Mouse (Mus musculus): ENCODE measurements at regions not wholly inside any gene's neighbourhood (a gene's known extent, or its start where the extent isn't known, plus 50 kb on each side); places are given as distances from the start of the nearest gene placed in this dataset.
"Not testable (repeated sequence)": the region's sequence is repeated elsewhere in the genome, so short reads cannot be mapped to it uniquely, and the experiment has no call there.

- not testable (repeated sequence) for DNase-seq; H3K4me1 ChIP-seq (ENCODE audit: control insufficient read depth, insufficient read depth, low read length); H3K4me3 ChIP-seq (replicated peaks; ENCODE audit: extremely low read depth, low read depth, low read length)
Measured at GRCm38 (mm10) chr13:3035291-3035690, 502.6 kb upstream of the Gdi2 start.

GRCm38 (mm10) chr13:3037010-3037409 lies 500.9 kb upstream of the Gdi2 start:
- H3K4me1 ChIP-seq (ENCODE audit: control insufficient read depth, insufficient read depth, low read length); H3K4me3 ChIP-seq (replicated peaks; ENCODE audit: extremely low read depth, low read depth, low read length): not testable (repeated sequence)
- 21% methylated on average over 1 of the region's 1 CpGs for WGBS
- peak; percentile 5 for DNase-seq

- not testable (repeated sequence) for DNase-seq; H3K4me1 ChIP-seq (ENCODE audit: control insufficient read depth, insufficient read depth, low read length); H3K4me3 ChIP-seq (replicated peaks; ENCODE audit: extremely low read depth, low read depth, low read length)
- WGBS: 73% methylated on average over 9 of the region's 9 CpGs
Measured at GRCm38 (mm10) chr13:3046381-3047105, 491.3 kb upstream of the Gdi2 start.

GRCm38 (mm10) chr13:3083480-3083879 lies 454.4 kb upstream of the Gdi2 start:
- not testable (repeated sequence) for DNase-seq; H3K4me3 ChIP-seq (replicated peaks; ENCODE audit: extremely low read depth, low read depth, low read length); H3K4me1 ChIP-seq (ENCODE audit: control insufficient read depth, insufficient read depth, low read length)
- 61% methylated on average over 3 of the region's 3 CpGs for WGBS

- H3K4me1 ChIP-seq (ENCODE audit: control insufficient read depth, insufficient read depth, low read length); DNase-seq; H3K4me3 ChIP-seq (replicated peaks; ENCODE audit: extremely low read depth, low read depth, low read length): not testable (repeated sequence)
- 84% methylated on average over 7 of the region's 7 CpGs for WGBS
Measured at GRCm38 (mm10) chr13:3089971-3090370, 447.9 kb upstream of the Gdi2 start.

- H3K4me1 ChIP-seq (ENCODE audit: control insufficient read depth, insufficient read depth, low read length); H3K4me3 ChIP-seq (replicated peaks; ENCODE audit: extremely low read depth, low read depth, low read length); DNase-seq: not testable (repeated sequence)
- WGBS: 26% methylated on average over 2 of the region's 2 CpGs
Measured at GRCm38 (mm10) chr13:3106543-3106942, 431.3 kb upstream of the Gdi2 start.

GRCm38 (mm10) chr13:3128150-3128549 lies 409.7 kb upstream of the Gdi2 start:
- not testable (repeated sequence) for DNase-seq

GRCm38 (mm10) chr13:3137281-3137680 lies 400.6 kb upstream of the Gdi2 start:
- 60% methylated on average over 2 of the region's 2 CpGs for WGBS
- not testable (repeated sequence) for H3K4me1 ChIP-seq (ENCODE audit: control insufficient read depth, insufficient read depth, low read length); DNase-seq; H3K4me3 ChIP-seq (replicated peaks; ENCODE audit: extremely low read depth, low read depth, low read length)

More at GRCm38 (mm10) chr13:3128150-3128549, 409.7 kb upstream of the Gdi2 start:
- H3K4me1 ChIP-seq (ENCODE audit: control insufficient read depth, insufficient read depth, low read length); H3K4me3 ChIP-seq (replicated peaks; ENCODE audit: extremely low read depth, low read depth, low read length): not testable (repeated sequence)
- WGBS: 26% methylated on average over 4 of the region's 4 CpGs

GRCm38 (mm10) chr13:3138698-3139097 lies 399.2 kb upstream of the Gdi2 start:
- Histone ChIP-seq H3K4me3 (replicated peaks; ENCODE audit: extremely low read depth, low read depth, low read length) (no peak overlapping the region), H3K4me1 (ENCODE audit: control insufficient read depth, insufficient read depth, low read length) (no peaks in the 10 kb centered on the region)
- WGBS: 90% methylated on average over 14 of the region's 14 CpGs
- TF ChIP-seq POLR2A (IDR thresholded peaks at IDR 0.05; ENCODE audit: borderline replicate concordance, extremely low read depth, low read depth, low read length) (no peak), CTCF (IDR thresholded peaks at IDR 0.05; ENCODE audit: insufficient read depth, low read length) (no peak)
- no peak for DNase-seq

GRCm38 (mm10) chr13:3145513-3145912 lies 392.4 kb upstream of the Gdi2 start:
- WGBS: 77% methylated on average over 1 of the region's 1 CpGs
- DNase-seq; H3K4me3 ChIP-seq (replicated peaks; ENCODE audit: extremely low read depth, low read depth, low read length); H3K4me1 ChIP-seq (ENCODE audit: control insufficient read depth, insufficient read depth, low read length): not testable (repeated sequence)

All from lung, adult 2 months (tissue).